Mouse (Mus musculus) midbrain, embryonic 13.5 days (tissue): ENCODE measurements at regions not wholly inside any gene's neighbourhood (a gene's known extent, or its start where the extent isn't known, plus 50 kb on each side); places are given as distances from the start of the nearest gene placed in this dataset.
"Not testable (repeated sequence)": the region's sequence is repeated elsewhere in the genome, so short reads cannot be mapped to it uniquely, and the experiment has no call there.

ENCODE experiments used
- ATAC-seq: fragments of 200-750 bp; cut with Nextera tagmentation; 2 replicates; pipeline ENCODE4 v1.8.0; 2017; ENCODE audit warnings: mild to moderate bottlenecking, moderate TSS enrichment, moderate library complexity
- H3K27ac ChIP-seq: fragments of 300-500 bp; sonication (generic); 2 replicates; pipeline ENCODE4 v1.5.1; 2015; ENCODE audit warnings: inconsistent platforms, mild to moderate bottlenecking, moderate library complexity
- H3K27me3 ChIP-seq: fragments of 300-500 bp; sonication (generic); 2 replicates; pipeline ENCODE4 v1.6.1; 2015; ENCODE audit warnings: mild to moderate bottlenecking, inconsistent platforms
- H3K36me3 ChIP-seq: fragments of 300-500 bp; sonication (generic); 2 replicates; pipeline ENCODE4 v1.6.1; 2015; ENCODE audit warnings: mild to moderate bottlenecking, inconsistent platforms
- H3K4me1 ChIP-seq: fragments of 300-500 bp; sonication (generic); replicated peaks from 2 replicates; pipeline ENCODE4 v1.6.1; 2015; ENCODE audit warnings: inconsistent platforms
- H3K4me2 ChIP-seq: fragments of 300-500 bp; sonication (generic); replicated peaks from 2 replicates; pipeline ENCODE4 v1.6.1; 2015; ENCODE audit warnings: moderate library complexity, mild to moderate bottlenecking, inconsistent platforms
- H3K4me3 ChIP-seq: fragments of 300-500 bp; sonication (generic); replicated peaks from 2 replicates; pipeline ENCODE4 v1.5.1; 2015; ENCODE audit warnings: mild to moderate bottlenecking, inconsistent platforms
- H3K9ac ChIP-seq: fragments of 300-500 bp; sonication (generic); replicated peaks from 2 replicates; pipeline ENCODE4 v1.6.1; 2015; ENCODE audit warnings: mild to moderate bottlenecking, inconsistent platforms
- H3K9me3 ChIP-seq: fragments of 300-500 bp; sonication (generic); 2 replicates; pipeline ENCODE4 v1.6.1; 2016; ENCODE audit warnings: mild to moderate bottlenecking, inconsistent platforms
- WGBS: fragments of 180-500 bp; shearing (Covaris S2); methylation state at CpG from one replicate; pipeline ENCODE4 v1.1.7; 2015; 5-methylcytosine and 5-hydroxymethylcytosine counted together

DNA sequence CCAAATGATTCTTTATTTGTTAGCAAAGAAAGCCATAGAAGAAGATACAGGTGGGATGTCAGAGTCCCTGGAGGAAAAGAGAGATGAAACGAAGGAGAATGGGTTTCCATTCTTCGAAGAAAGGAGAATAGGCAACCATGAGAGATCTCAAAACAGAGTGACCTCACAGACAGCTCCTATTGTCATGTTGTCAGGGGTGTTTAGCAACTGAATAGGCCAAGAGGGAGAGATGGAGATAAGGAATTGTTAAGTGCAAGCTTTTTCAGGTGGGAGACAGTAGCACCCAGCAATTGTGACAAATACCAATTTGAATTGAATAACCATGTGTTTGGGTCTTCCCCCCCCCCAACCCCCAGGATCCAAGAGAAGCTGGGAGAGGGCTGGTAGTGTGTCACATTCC, 1121.0 kb upstream of the 1700015G11Rik start:
- H3K27ac ChIP-seq, result no peak overlapping the region
- WGBS, result 71% methylated on average over 2 of the region's 2 CpGs
- H3K4me2 ChIP-seq, result no peak overlapping the region
- H3K9ac ChIP-seq, result no peak overlapping the region
- no peaks in the 10 kb centered on the region for H3K36me3 ChIP-seq
- H3K4me1 ChIP-seq, result no peaks in the 10 kb centered on the region
- ATAC-seq, result no peak
- no peak overlapping the region for H3K4me3 ChIP-seq
- no peaks in the 10 kb centered on the region for H3K9me3 ChIP-seq
- no peaks in the 10 kb centered on the region for H3K27me3 ChIP-seq

DNA sequence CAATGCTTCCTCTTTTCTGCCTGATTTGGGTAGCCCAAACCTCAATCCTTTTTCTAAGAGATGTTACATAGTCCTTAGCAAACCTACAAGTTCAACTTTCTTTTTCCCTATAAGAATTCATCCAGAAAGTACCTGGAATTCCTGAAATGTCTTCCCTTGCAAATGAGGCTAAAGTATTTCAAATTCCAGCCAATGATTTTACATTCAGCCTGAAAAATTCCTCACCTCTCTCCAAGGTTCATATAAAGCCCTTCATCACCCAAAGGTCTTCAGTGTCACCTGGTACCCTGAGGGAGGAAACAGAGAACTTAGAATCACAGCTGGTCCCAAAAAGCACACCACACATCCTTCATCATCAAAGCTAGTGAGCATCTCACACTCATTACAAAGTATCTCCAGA, 1102.1 kb upstream of the 1700015G11Rik start:
- H3K27ac ChIP-seq, result no peak overlapping the region
- no peaks in the 10 kb centered on the region for H3K9me3 ChIP-seq
- H3K9ac ChIP-seq, result no peak overlapping the region
- H3K4me3 ChIP-seq, result no peak overlapping the region
- H3K4me1 ChIP-seq, result peaks cover 3% of the 10 kb centered on the region; the same call in 1 of the 2 replicates
- no peaks in the 10 kb centered on the region for H3K36me3 ChIP-seq
- no peak overlapping the region for H3K4me2 ChIP-seq
- ATAC-seq, result no peak
- H3K27me3 ChIP-seq, result no peaks in the 10 kb centered on the region

DNA sequence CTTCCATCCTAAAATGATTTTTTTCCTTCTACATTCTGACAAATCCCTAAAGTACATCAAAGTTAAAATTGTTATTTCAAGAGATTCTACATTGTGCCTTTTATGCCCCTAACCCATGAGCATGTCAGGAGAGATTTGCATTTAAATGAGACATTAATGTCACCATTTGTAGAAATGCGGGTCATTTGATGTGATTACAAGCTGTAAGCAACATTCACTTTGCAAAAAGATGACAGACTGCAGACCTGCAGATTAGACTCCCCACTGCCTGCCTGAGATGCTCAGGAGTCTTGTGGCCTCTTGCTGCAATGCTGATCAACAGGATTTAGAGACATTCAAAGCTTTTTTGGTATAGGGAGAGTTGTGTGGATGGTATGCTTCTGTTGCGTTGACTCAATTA, 1100.3 kb upstream of the 1700015G11Rik start:
- no peaks in the 10 kb centered on the region for H3K27me3 ChIP-seq
- H3K9ac ChIP-seq, result no peak overlapping the region
- no peak overlapping the region for H3K27ac ChIP-seq
- no peak overlapping the region for H3K4me2 ChIP-seq
- H3K36me3 ChIP-seq, result no peaks in the 10 kb centered on the region
- no peak overlapping the region for H3K4me3 ChIP-seq
- H3K9me3 ChIP-seq, result no peaks in the 10 kb centered on the region
- 36% methylated on average over 2 of the region's 2 CpGs for WGBS
- H3K4me1 ChIP-seq, result peaks cover 3% of the 10 kb centered on the region; the same call in 1 of the 2 replicates
- ATAC-seq, result no peak

DNA sequence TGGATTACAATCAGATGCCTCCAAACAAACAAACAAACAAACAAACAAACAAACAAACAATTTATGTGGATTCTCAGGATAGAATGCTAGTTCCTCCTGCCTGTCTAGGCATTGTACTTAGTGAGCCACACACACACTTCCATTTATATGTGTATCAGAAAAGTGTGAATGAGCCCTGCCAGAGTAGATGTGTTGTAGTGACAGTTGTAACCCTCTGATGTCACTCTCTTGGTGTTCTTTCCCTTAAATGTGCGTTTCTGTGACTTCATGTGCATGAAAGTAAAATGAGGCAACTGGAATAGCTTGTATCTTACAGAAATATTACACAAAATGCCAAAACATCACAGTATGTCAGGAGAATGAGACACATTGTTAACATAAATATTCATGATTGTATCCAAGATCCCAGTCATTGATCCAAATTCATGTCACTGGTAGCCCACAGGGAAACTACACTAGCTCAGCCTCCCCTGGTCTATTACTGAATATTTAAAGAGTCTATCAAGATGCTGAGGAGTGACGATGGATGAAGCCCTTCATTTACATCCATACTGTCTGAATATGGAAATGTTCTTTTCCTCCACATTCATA, 1093.8 kb upstream of the 1700015G11Rik start:
- WGBS, result 57% methylated on average over 2 of the region's 2 CpGs
- no peak overlapping the region for H3K4me2 ChIP-seq
- peak; percentile 67; the same call in 1 of the 2 replicates for ATAC-seq
- no peak overlapping the region for H3K27ac ChIP-seq
- H3K36me3 ChIP-seq, result no peaks in the 10 kb centered on the region
- no peak overlapping the region for H3K4me3 ChIP-seq
- no peaks in the 10 kb centered on the region for H3K27me3 ChIP-seq
- H3K9me3 ChIP-seq, result no peaks in the 10 kb centered on the region
- H3K9ac ChIP-seq, result no peak overlapping the region
- no peaks in the 10 kb centered on the region for H3K4me1 ChIP-seq

DNA sequence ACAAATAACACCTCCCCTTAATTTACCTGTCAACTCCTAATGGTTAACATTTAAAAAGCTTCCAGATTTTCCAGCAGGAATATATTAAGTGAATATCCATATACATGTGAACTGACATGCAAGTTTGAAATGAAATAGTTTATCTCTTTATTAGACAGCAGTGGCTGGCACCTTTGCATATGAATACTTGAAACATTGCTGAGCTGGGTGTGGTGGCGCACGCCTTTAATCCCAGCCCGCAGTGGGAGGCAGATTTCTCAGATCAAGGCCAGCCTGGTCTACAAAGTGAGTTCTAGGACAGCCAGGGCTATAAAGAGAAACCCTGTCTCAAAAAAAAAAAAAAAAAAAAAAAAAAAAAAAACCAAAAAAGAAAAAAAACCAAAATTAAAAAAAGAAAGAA, 1092.1 kb upstream of the 1700015G11Rik start:
- no peak overlapping the region for H3K27ac ChIP-seq
- 89% methylated on average over 3 of the region's 3 CpGs for WGBS
- H3K4me3 ChIP-seq, result no peak overlapping the region
- H3K36me3 ChIP-seq, result no peaks in the 10 kb centered on the region
- no peak overlapping the region for H3K4me2 ChIP-seq
- no peaks in the 10 kb centered on the region for H3K27me3 ChIP-seq
- no peak for ATAC-seq
- H3K9me3 ChIP-seq, result no peaks in the 10 kb centered on the region
- H3K4me1 ChIP-seq, result no peaks in the 10 kb centered on the region
- no peak overlapping the region for H3K9ac ChIP-seq

DNA sequence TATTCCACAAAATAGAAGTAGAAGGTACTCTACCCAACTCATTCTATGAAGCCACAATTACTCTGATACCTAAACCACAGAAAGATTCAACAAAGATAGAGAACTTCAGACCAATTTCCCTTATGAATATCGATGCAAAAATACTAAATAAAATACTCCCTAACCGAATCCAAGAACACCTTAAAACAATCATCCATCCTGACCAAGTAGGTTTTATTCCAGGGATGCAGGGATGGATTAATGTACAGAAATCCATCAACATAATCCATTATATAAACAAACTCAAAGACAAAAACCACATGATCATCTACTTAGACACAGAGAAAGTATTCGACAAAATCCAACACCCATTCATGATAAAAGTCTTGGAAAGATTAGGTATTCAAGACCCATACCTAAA, 1070.3 kb upstream of the 1700015G11Rik start:
- not testable (repeated sequence) for H3K9ac ChIP-seq, H3K4me1 ChIP-seq, H3K36me3 ChIP-seq, H3K4me3 ChIP-seq, H3K9me3 ChIP-seq, H3K4me2 ChIP-seq, ATAC-seq, H3K27me3 ChIP-seq, H3K27ac ChIP-seq
- 94% methylated on average over 3 of the region's 3 CpGs for WGBS

DNA sequence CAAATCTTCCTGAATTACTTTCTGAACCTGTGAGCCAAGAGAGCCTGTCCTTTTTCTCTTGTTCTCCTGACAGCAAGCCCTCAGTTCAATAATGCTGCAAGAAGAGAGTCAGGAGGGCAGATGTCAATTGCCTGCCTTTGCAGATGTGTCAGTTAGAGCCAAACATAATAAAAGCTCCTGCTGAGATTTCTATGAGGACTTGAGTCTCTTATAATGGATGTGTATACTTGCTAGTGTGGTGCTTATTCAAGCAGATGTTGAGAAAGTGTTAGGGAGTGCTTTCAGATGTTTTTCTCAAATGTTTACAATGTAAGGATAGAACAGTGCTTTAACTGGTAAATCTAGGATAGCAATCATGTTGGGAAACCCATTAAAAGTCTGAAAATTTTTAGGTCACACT, 1055.1 kb upstream of the 1700015G11Rik start:
- no peak overlapping the region for H3K9ac ChIP-seq
- H3K9me3 ChIP-seq, result peaks cover 4% of the 10 kb centered on the region
- H3K36me3 ChIP-seq, result no peaks in the 10 kb centered on the region
- H3K4me1 ChIP-seq, result no peaks in the 10 kb centered on the region
- no peak overlapping the region for H3K4me2 ChIP-seq
- no peak overlapping the region for H3K4me3 ChIP-seq
- no peaks in the 10 kb centered on the region for H3K27me3 ChIP-seq
- H3K27ac ChIP-seq, result no peak overlapping the region
- ATAC-seq, result no peak
